Mouse (Mus musculus): ENCODE data around the gene Supt6. TPM values are rescaled to one million over a fixed set of nuclear protein-coding genes. Genes with fewer than 3 reads are reported as not detected.

Supt6 gene
- polyA plus RNA-seq, 1 experiment = 28.5 TPM

- Histone ChIP-seq H3K36me3 (ENCODE audit: control insufficient read depth, insufficient read depth, low read length) (peaks cover 79% of the 10 kb centered on the region), H3K27ac (ENCODE audit: insufficient read depth, low read depth, low read length) (no peak overlapping the region), H3K27me3 (ENCODE audit: control insufficient read depth, insufficient read depth, low read length) (no peaks in the 10 kb centered on the region), H3K4me1 (ENCODE audit: control insufficient read depth, insufficient read depth, insufficient read length, low read length) (no peaks in the 10 kb centered on the region), H3K4me3 (ENCODE audit: low read depth, low read length) (no peak overlapping the region)
- TF ChIP-seq POLR2A (IDR thresholded peaks at IDR 0.05; ENCODE audit: low read depth, low read length) = no peak
- TF ChIP-seq CTCF (IDR thresholded peaks at IDR 0.05; ENCODE audit: extremely low read depth, insufficient read length, insufficient replicate concordance, low read depth, low read length) = no peak
- 96% methylated on average over 1 of the region's 1 CpGs for WGBS
Measured at GRCm38 (mm10) chr11:78275596-78275995, 29.8 kb upstream of the Supt6 start.

GRCm38 (mm10) chr11:78271986-78272385 lies 26.2 kb upstream of the Supt6 start:
- Histone ChIP-seq H3K27me3 (ENCODE audit: control insufficient read depth, insufficient read depth, low read length) (no peaks in the 10 kb centered on the region), H3K36me3 (ENCODE audit: control insufficient read depth, insufficient read depth, low read length) (peaks cover 79% of the 10 kb centered on the region), H3K27ac (ENCODE audit: insufficient read depth, low read depth, low read length) (no peak overlapping the region), H3K4me3 (ENCODE audit: low read depth, low read length) (no peak overlapping the region), H3K4me1 (ENCODE audit: control insufficient read depth, insufficient read depth, insufficient read length, low read length) (no peaks in the 10 kb centered on the region)
- 91% methylated on average over 13 of the region's 13 CpGs for WGBS
- TF ChIP-seq CTCF (IDR thresholded peaks at IDR 0.05; ENCODE audit: extremely low read depth, insufficient read length, insufficient replicate concordance, low read depth, low read length) = no peak
- TF ChIP-seq POLR2A (IDR thresholded peaks at IDR 0.05; ENCODE audit: low read depth, low read length) = no peak

DNA sequence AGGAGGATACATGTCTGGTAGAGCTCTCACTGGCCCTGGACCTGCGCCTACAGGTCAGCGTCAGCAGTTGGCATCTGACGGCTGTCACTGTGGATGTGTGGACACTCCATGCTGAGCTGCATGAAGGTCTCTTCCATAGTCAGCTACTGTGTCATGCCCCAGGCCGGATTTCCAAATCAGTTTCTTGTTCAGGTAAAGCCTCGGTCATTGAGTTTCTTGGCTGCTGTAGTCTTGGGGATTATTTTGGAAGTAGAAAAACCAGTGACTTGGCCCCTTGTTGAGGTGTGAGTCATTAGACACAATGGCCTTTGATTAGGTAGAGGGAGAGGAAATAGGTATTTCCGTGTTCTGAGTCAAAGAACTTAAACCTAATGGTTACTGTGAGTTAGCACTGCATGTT lies 19.8 kb upstream of the Supt6 start:
- Histone ChIP-seq H3K36me3 (ENCODE audit: control insufficient read depth, insufficient read depth, low read length) (peaks cover 60% of the 10 kb centered on the region), H3K4me3 (ENCODE audit: low read depth, low read length) (no peak overlapping the region), H3K27me3 (ENCODE audit: control insufficient read depth, insufficient read depth, low read length) (no peaks in the 10 kb centered on the region), H3K4me1 (ENCODE audit: control insufficient read depth, insufficient read depth, insufficient read length, low read length) (peaks cover 2% of the 10 kb centered on the region; the same call in 1 of the 2 replicates), H3K27ac (ENCODE audit: insufficient read depth, low read depth, low read length) (no peak overlapping the region)
- 88% methylated on average over 6 of the region's 6 CpGs for WGBS
- TF ChIP-seq CTCF (IDR thresholded peaks at IDR 0.05; ENCODE audit: extremely low read depth, insufficient read length, insufficient replicate concordance, low read depth, low read length) (no peak), POLR2A (IDR thresholded peaks at IDR 0.05; ENCODE audit: low read depth, low read length) (no peak)

DNA sequence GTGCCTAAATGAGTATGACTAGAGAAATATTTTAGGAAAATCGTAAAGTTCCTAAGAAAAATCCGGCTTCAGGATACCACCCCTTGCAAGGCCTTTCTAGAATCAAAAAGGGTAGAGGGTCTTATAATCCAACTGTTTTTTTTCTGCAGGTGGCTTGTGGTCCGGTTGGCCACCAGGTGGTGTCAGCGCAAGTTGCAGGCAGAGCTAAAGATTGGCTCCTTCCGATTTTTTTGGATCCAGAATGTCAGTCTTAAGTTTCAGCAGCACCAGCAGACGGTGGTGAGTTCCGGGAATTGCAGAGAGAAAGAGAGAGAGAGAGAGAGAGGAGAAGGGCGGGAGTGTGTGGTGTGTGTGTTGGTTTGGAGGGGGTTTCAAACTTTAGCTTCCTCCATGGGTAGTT lies 16.8 kb upstream of the Supt6 start:
- WGBS = 2% methylated on average over 8 of the region's 8 CpGs
- TF ChIP-seq POLR2A (IDR thresholded peaks at IDR 0.05; ENCODE audit: low read depth, low read length) (no peak), CTCF (IDR thresholded peaks at IDR 0.05; ENCODE audit: extremely low read depth, insufficient read length, insufficient replicate concordance, low read depth, low read length) (peak; percentile 69; the same call in 1 of the 2 replicates)
- H3K4me1 ChIP-seq (ENCODE audit: control insufficient read depth, insufficient read depth, insufficient read length, low read length) = peaks cover 6% of the 10 kb centered on the region; the same call in 1 of the 2 replicates

DNA sequence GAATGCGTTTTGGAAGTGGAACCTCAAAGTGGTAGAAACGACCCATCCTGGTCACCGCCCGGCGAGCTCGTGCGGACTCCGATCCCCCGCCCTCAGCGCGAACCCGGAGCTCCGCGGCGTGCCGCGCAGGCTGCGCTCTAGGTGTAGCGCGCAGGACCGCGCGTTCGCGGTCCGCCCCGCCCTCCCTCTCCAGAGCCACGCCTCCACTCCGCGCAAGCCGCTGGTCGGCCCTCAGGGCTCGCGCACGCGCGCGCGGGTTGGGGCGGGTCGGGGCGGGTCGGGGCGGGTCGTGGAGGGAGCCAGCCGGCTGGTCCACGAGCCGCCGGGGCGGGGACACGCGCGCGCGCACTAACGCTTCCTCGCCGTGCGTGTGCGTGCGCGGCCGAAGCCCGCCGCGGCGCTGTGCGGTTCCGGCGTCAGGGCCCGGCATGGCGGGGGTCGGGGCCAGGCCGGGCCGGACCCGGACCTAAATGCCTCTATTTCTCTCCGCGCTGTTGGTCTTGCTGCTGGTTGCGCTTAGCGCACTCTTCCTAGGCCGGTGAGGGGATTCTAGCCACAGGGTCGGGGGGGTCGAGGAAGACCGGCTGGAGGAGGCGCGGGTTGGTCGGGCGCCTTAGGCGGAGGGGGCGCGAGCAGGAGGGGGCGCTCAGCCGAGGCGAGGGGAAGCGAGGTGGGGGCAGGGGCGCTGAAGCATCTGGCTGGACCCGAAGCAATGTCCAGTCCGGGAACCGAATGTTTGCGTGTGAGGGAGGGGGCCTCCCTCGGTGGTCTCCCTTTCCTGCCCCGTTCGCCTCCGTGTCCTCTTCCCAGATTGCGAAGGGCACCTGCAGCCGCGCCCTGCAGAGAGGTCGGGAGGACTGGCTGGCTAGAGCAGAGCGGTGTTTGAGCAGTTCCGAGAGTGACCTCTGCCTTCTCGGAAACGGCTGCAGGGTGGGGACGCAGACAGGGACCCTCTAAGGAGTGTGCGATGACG lies 15.9 kb upstream of the Supt6 start, which contains the start of gene 2610507B11Rik:
Gene 2610507B11Rik (plus strand): TSS at position 373 of the 973 bp plus-strand sequence.
- H3K4me3 ChIP-seq (ENCODE audit: low read depth, low read length) = peak within 1 kb of the TSS; percentile 90
- TF ChIP-seq CTCF (IDR thresholded peaks at IDR 0.05; ENCODE audit: extremely low read depth, insufficient read length, insufficient replicate concordance, low read depth, low read length) (no peak), POLR2A (IDR thresholded peaks at IDR 0.05; ENCODE audit: low read depth, low read length) (peak; percentile 73)
- H3K27ac ChIP-seq (ENCODE audit: insufficient read depth, low read depth, low read length) = peak within 1 kb of the TSS; percentile 65
- H3K4me1 ChIP-seq (ENCODE audit: control insufficient read depth, insufficient read depth, insufficient read length, low read length) = peaks cover 6% of the 10 kb centered on the region; the same call in 1 of the 2 replicates
- WGBS = 1% methylated on average over 114 of the region's 115 CpGs
- H3K36me3 ChIP-seq (ENCODE audit: control insufficient read depth, insufficient read depth, low read length) = peaks cover 28% of the 10 kb centered on the region
- no peaks in the 10 kb centered on the region for H3K27me3 ChIP-seq (ENCODE audit: control insufficient read depth, insufficient read depth, low read length)

More for the DNA sequence above, 16.8 kb upstream of the Supt6 start:
- peaks cover 35% of the 10 kb centered on the region for H3K36me3 ChIP-seq (ENCODE audit: control insufficient read depth, insufficient read depth, low read length)
- no peaks in the 10 kb centered on the region for H3K27me3 ChIP-seq (ENCODE audit: control insufficient read depth, insufficient read depth, low read length)
- H3K27ac ChIP-seq (ENCODE audit: insufficient read depth, low read depth, low read length) = no peak overlapping the region
- peak overlapping the region; percentile 43 for H3K4me3 ChIP-seq (ENCODE audit: low read depth, low read length)

DNA sequence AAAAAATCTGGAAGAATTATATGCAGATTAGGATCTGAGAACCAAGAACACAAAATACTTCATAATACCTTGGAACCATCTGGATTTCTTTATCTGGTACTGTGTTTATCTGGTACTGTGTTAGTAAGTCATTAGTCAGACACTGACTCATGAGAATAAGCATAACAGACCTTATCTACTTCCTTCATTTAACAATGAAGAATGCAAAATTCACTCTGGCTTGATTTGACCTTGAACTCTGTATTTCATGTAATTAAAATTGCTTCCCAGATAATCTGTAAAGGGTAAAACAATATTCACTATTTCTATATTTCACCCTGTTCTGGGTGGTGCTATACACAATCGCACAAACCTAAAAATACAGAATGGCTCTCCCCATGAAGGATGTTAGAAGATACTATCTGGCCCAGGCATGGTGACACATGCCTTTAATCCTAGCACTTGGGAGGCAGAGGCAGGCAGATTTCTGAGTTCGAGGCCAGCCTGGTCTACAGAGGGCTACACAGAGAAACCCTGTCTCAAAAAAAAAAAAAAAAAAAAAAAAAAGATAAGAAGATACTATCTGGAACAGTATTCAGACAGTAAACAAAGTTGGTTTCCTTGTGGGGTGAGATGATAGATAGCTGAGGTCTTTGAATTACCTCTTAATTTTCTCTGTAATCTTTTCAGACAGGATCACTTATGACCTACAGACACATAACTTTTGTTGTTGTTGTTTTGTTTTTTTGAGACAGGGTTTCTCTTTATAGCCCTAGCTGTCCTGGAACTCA lies 14.9 kb upstream of the Supt6 start:
- peaks cover 8% of the 10 kb centered on the region; the same call in 1 of the 2 replicates for H3K4me1 ChIP-seq (ENCODE audit: control insufficient read depth, insufficient read depth, insufficient read length, low read length)
- peak overlapping the region; percentile 45; the same call in 1 of the 2 replicates for H3K4me3 ChIP-seq (ENCODE audit: low read depth, low read length)
- WGBS = 69% methylated on average over 2 of the region's 2 CpGs
- H3K36me3 ChIP-seq (ENCODE audit: control insufficient read depth, insufficient read depth, low read length) = peaks cover 20% of the 10 kb centered on the region
- no peak for TF ChIP-seq CTCF (IDR thresholded peaks at IDR 0.05; ENCODE audit: extremely low read depth, insufficient read length, insufficient replicate concordance, low read depth, low read length)
- TF ChIP-seq POLR2A (IDR thresholded peaks at IDR 0.05; ENCODE audit: low read depth, low read length) = no peak
- peak overlapping the region; percentile 65 for H3K27ac ChIP-seq (ENCODE audit: insufficient read depth, low read depth, low read length)
- no peaks in the 10 kb centered on the region for H3K27me3 ChIP-seq (ENCODE audit: control insufficient read depth, insufficient read depth, low read length)

Data from small intestine, adult 2 months (tissue).